Mouse (Mus musculus): ENCODE measurements around the gene Nudc. TPM values are rescaled to one million over a fixed set of nuclear protein-coding genes. Genes with fewer than 3 reads are reported as not detected.

The Nudc gene
- polyA plus RNA-seq, 1 experiment, result 107 TPM

DNA sequence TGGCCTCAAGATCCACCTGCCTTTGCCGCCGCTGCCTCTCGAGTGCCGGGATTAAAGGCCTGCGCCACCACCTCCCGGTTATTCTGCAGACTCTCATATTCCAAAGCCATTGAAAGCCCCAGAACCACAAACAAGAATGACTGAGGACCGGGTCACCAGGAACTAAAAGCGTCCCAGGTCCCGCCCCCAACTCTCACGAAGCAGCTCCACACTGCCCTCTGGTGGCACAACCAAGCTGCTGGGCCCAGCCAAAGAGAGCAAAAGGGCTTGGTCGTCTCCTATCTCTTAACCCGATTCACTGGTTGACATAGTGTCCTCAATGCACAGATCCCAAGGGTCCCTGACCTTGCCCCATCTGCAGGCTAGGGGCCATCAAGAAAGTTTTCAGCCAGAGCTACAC, 51.4 kb downstream of the Nudc start:
- no peak for TF ChIP-seq POLR2A (IDR thresholded peaks at IDR 0.05; ENCODE audit: borderline replicate concordance, low read depth, low read length)
- peak; percentile 72 for TF ChIP-seq CTCF (IDR thresholded peaks at IDR 0.05; ENCODE audit: low read depth, low read length)
- peak overlapping the region; percentile 25; the same call in 1 of the 2 replicates for H3K27ac ChIP-seq (ENCODE audit: insufficient read depth, low read depth, low read length)

DNA sequence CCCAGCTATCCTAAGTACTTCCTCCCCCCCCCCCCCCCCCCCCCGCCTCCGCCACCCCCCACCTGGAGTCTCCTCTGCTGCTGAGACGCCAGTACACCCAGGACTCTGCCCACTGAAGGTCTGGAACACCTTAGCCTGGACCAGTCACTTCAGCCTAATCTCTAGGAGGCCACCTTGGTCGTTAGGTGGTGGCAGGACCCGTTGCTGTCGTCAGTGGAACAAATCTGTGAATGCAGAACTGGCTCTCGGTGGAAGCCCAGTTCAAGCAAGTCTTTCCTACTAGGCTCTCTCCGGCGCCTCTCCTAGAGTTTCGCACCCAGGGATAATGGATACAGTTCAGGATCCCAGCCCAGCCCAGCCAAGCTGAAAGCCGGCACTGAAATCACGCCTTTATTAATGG, 51.9 kb downstream of the Nudc start:
- TF ChIP-seq POLR2A (IDR thresholded peaks at IDR 0.05; ENCODE audit: borderline replicate concordance, low read depth, low read length), result no peak
- TF ChIP-seq CTCF (IDR thresholded peaks at IDR 0.05; ENCODE audit: low read depth, low read length), result no peak
- Histone ChIP-seq H3K4me3 (ENCODE audit: insufficient read depth, low read length) (peak overlapping the region; percentile 47), H3K4me1 (ENCODE audit: control insufficient read depth, insufficient read depth, low read length) (peaks cover 8% of the 10 kb centered on the region), H3K27ac (ENCODE audit: insufficient read depth, low read depth, low read length) (peak overlapping the region; percentile 25; the same call in 1 of the 2 replicates)

More for the DNA sequence above, 51.4 kb downstream of the Nudc start:
- H3K4me1 ChIP-seq (ENCODE audit: control insufficient read depth, insufficient read depth, low read length), result peaks cover 8% of the 10 kb centered on the region
- peak overlapping the region; percentile 47 for H3K4me3 ChIP-seq (ENCODE audit: insufficient read depth, low read length)

DNA sequence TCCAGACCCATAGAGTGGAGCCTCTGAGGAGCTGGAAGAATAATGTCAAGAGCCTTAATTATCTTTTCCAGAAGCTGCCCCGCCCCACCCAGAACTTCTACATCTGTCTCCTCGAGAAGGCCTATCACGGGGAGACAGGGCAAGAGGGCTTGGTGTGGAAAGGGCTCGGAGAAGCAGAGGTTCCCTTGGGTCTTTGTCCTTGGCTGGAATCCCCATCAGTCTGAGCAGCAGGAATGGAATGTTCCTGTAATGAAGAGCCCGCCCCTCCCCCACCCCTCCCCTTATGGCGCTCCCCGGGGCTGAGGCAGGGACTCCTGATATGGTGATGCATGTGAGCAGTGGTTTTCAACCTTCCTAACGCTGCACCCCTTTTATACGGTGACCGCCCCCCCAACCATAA, 54.0 kb downstream of the Nudc start:
- Histone ChIP-seq H3K27ac (ENCODE audit: insufficient read depth, low read depth, low read length) (no peak overlapping the region), H3K4me3 (ENCODE audit: insufficient read depth, low read length) (no peak overlapping the region), H3K4me1 (ENCODE audit: control insufficient read depth, insufficient read depth, low read length) (peaks cover 8% of the 10 kb centered on the region)
- TF ChIP-seq CTCF (IDR thresholded peaks at IDR 0.05; ENCODE audit: low read depth, low read length), result no peak
- no peak for TF ChIP-seq POLR2A (IDR thresholded peaks at IDR 0.05; ENCODE audit: borderline replicate concordance, low read depth, low read length)

DNA sequence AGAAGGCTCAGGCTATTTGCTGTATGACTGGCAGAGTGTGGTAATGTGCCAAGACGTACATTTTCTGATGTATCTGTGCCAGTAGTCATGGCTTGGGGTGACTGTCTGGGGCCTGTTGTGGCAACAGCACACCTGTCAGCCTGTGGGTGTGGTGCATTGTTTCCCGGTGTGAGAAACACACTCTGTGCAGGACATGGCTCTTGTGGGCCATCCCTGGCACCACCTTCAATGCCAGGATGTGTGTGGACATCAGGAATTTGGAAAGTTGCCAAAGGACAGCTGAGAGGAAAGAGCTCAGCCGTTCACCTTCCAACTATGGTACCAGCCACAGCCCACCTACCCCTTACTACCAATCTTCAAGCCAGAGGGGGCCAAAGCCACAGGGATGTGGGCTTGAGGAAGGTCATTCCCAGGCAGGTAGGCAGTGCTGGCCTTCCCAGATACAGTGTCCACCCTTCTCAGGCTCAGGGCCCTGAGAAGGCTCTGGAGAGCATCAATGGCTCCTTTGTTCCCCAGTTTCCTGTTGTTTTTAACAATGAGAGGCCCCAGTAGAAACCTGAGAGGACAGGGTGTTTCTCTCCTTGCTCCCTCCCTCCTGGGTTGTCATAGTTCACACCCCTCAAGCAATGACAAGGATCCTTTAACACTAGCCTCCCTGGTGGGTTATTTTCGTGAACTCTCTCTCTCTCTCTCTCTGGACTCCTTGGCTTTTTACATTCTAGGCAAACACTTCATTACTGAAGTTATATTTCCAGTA, 56.1 kb downstream of the Nudc start:
- TF ChIP-seq POLR2A (IDR thresholded peaks at IDR 0.05; ENCODE audit: borderline replicate concordance, low read depth, low read length), result no peak
- TF ChIP-seq CTCF (IDR thresholded peaks at IDR 0.05; ENCODE audit: low read depth, low read length), result no peak
- Histone ChIP-seq H3K4me1 (ENCODE audit: control insufficient read depth, insufficient read depth, low read length) (peaks cover 8% of the 10 kb centered on the region), H3K4me3 (ENCODE audit: insufficient read depth, low read length) (no peak overlapping the region), H3K27ac (ENCODE audit: insufficient read depth, low read depth, low read length) (no peak overlapping the region)

DNA sequence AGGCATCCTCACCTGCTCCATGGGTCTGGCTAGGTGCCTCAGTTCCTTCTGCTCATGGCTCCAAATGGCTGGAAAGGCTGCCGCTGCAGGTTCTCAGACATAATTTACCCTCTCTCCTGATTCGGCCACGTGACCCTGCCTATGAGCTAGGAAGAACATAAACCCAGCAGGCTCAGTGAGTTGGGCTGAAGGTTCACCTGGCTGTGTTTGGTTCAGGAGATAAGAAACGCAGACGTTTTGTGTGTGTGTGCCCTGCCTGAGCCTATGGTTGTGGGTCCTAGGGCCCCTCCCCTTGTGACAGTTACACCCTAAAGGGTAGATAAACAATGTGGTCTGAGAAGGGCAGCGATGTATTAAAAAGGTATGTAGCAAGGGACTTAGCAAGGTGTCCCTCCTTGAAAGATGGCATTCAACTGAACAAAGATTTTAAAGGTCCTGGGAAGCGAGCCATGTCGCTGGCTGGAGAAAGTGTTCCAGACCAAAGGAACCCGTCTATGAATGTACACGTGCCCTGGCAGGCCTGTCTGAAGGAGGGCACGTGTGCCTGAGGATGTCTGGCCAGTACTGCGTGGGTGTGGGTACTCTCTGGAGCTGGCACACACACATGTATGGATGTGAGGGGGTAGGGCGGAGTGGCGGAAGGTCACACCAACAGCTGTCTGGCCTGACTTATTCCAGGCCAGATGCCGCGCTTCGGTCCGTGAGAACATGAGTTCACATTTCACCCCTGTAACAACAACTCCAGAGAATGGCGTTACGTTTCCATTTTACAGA, 57.0 kb downstream of the Nudc start:
- Histone ChIP-seq H3K4me3 (ENCODE audit: insufficient read depth, low read length) (no peak overlapping the region), H3K4me1 (ENCODE audit: control insufficient read depth, insufficient read depth, low read length) (peaks cover 4% of the 10 kb centered on the region), H3K27ac (ENCODE audit: insufficient read depth, low read depth, low read length) (no peak overlapping the region)
- TF ChIP-seq POLR2A (IDR thresholded peaks at IDR 0.05; ENCODE audit: borderline replicate concordance, low read depth, low read length) (no peak), CTCF (IDR thresholded peaks at IDR 0.05; ENCODE audit: low read depth, low read length) (no peak)

DNA sequence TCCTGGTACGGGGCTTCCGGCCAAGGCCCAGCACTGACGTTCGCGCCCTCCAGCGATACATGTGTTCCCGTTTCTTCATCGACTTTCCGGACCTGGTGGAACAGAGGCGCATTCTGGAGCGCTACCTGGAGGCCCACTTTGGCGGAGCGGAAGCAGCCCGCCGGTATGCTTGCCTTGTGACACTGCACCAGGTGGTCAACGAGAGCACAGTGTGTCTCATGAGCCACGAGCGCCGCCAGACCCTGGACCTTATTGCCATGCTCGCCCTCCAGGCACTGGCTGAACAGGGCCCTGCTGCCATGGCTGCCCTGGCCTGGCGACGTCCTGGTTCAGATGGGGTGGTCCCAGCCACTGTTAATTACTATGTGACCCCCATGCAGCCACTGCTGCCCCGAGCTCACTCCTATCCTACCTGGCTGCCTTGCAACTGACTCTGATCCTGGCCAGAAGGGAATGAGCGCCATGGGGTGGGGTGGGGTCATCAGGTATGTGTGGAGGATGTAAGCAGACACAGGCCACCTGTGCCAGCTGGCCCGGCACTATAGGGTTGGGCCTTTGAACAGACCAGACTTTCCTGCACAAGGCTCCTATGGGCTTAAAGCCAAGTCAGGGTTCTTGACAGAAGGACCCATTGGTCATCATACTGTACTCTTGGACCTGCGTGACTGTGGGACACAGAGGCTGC, 59.0 kb downstream of the Nudc start:
- TF ChIP-seq CTCF (IDR thresholded peaks at IDR 0.05; ENCODE audit: low read depth, low read length) (no peak), POLR2A (IDR thresholded peaks at IDR 0.05; ENCODE audit: borderline replicate concordance, low read depth, low read length) (no peak)
- Histone ChIP-seq H3K4me3 (ENCODE audit: insufficient read depth, low read length) (no peak overlapping the region), H3K4me1 (ENCODE audit: control insufficient read depth, insufficient read depth, low read length) (no peaks in the 10 kb centered on the region), H3K27ac (ENCODE audit: insufficient read depth, low read depth, low read length) (no peak overlapping the region)

DNA sequence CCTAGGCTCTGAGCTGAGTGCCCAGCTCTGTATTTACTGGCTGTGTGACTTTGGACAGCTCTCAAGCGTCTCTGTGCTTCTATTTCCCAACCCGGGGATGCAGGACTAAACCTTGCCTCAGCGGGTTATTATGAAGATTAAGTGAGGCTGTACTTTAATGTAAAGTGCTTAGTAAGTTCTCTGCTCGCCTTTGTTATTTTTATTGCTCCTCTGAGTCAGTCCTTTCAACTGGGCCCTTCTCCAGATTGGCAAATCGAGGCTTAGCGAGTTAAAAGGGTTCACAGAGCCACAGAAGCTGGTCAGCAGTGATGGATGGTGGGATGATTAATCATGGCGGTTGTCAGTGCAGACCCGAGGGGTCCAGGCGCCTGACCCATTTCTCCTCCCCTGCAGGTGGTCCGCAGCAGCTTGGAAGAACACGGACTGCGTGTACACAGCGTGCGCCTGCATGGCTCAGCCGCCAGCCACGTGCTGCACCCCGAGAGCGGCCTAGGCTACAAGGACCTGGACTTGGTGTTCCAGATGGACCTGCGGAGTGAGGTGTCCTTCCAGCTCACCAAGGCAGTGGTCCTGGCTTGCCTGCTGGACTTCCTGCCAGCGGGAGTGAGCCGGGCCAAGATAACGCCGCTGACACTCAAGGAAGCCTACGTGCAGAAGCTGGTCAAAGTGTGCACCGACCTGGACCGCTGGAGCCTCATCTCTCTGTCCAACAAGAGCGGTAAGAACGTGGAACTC, 59.9 kb downstream of the Nudc start:
- Histone ChIP-seq H3K4me1 (ENCODE audit: control insufficient read depth, insufficient read depth, low read length) (no peaks in the 10 kb centered on the region), H3K27ac (ENCODE audit: insufficient read depth, low read depth, low read length) (no peak overlapping the region), H3K4me3 (ENCODE audit: insufficient read depth, low read length) (no peak overlapping the region)
- TF ChIP-seq POLR2A (IDR thresholded peaks at IDR 0.05; ENCODE audit: borderline replicate concordance, low read depth, low read length), result no peak
- TF ChIP-seq CTCF (IDR thresholded peaks at IDR 0.05; ENCODE audit: low read depth, low read length), result no peak

DNA sequence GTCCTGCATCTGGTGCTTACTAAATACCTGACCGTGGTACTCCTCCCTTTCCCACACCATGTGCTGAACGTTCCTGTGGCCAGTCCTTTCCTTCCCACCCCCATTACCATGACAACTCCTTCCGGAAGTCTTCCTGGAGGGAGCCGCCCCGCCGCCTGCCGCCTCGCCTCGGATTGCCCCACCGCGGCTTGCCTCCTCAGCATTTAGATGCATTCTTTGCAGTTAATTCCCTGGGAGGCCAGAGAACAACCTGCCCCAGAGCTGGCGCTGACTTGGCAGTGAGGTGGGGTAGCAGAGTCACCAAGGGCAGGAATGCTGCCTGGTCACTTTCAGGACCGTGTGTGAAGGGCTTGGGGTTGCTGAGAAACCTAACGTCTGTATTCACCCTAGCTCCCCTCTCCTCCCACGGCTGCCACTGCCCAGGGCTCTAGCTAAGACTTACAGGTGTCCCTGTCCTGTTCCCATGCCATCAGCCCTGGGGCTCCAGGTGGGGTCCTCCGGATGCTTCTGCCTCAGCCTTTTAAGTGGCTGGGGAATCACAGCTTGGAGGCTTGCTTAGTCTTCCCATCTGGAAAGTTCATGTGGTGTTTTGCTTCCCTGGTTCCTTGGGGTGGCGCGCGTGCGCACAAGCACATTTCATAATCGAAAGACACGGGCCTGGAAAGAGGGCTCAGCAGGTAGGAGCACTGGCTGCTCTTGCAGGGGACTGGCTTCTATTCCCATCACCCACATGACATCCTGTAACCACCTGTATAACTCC, 61.4 kb downstream of the Nudc start:
- H3K4me3 ChIP-seq (ENCODE audit: insufficient read depth, low read length), result no peak overlapping the region
- TF ChIP-seq POLR2A (IDR thresholded peaks at IDR 0.05; ENCODE audit: borderline replicate concordance, low read depth, low read length) (no peak), CTCF (IDR thresholded peaks at IDR 0.05; ENCODE audit: low read depth, low read length) (no peak; the same call in 1 of the 2 replicates)
- no peaks in the 10 kb centered on the region for H3K4me1 ChIP-seq (ENCODE audit: control insufficient read depth, insufficient read depth, low read length)
- no peak overlapping the region for H3K27ac ChIP-seq (ENCODE audit: insufficient read depth, low read depth, low read length)

Other genes starting within 250 kb of the Nudc start
- 30.5 TPM in 2 replicates for gene Wdtc1, start 192.5 kb downstream of the Nudc start, polyA plus RNA-seq (2012; ENCODE audit: insufficient read depth, insufficient read length, missing spikeins)
- gene Slc9a1, start 176.3 kb downstream of the Nudc start, polyA plus RNA-seq (2012; ENCODE audit: insufficient read depth, insufficient read length, missing spikeins), result 27.7 and 31.6 TPM in 2 replicates
- not detected in 2 replicates for gene Tent5b, start 65.9 kb downstream of the Nudc start, polyA plus RNA-seq (2012; ENCODE audit: insufficient read depth, insufficient read length, missing spikeins)
- gene Trnp1, start 47.4 kb downstream of the Nudc start, polyA plus RNA-seq (2012; ENCODE audit: insufficient read depth, insufficient read length, missing spikeins), result 1.0 TPM in 1 of 2 replicates, not detected in the other
- not detected in 2 replicates for gene Kdf1, start 27.0 kb downstream of the Nudc start, polyA plus RNA-seq (2012; ENCODE audit: insufficient read depth, insufficient read length, missing spikeins)
- gene Nr0b2, start 7.4 kb upstream of the Nudc start, polyA plus RNA-seq (2012; ENCODE audit: insufficient read depth, insufficient read length, missing spikeins), result not detected in 2 replicates
- gene Gpatch3, start 28.7 kb upstream of the Nudc start, polyA plus RNA-seq (2012; ENCODE audit: insufficient read depth, insufficient read length, missing spikeins), result 12.9 and 17.4 TPM in 2 replicates
- gene Gpn2, start 38.4 kb upstream of the Nudc start, polyA plus RNA-seq (2012; ENCODE audit: insufficient read depth, insufficient read length, missing spikeins), result 9.3 and 11.2 TPM in 2 replicates
- 2.5 and 3.3 TPM in 2 replicates for gene Sfn, start 56.2 kb upstream of the Nudc start, polyA plus RNA-seq (2012; ENCODE audit: insufficient read depth, insufficient read length, missing spikeins)
- 19.4 and 27.4 TPM in 2 replicates for gene Zdhhc18, start 104.2 kb upstream of the Nudc start, polyA plus RNA-seq (2012; ENCODE audit: insufficient read depth, insufficient read length, missing spikeins)
- gene Pigv, start 126.7 kb upstream of the Nudc start, polyA plus RNA-seq (2012; ENCODE audit: insufficient read depth, insufficient read length, missing spikeins), result 15.5 and 16.6 TPM in 2 replicates
- 58.7 and 61.1 TPM in 2 replicates for gene Arid1a, start 210.8 kb upstream of the Nudc start, polyA plus RNA-seq (2012; ENCODE audit: insufficient read depth, insufficient read length, missing spikeins)

Measured in bone marrow macrophage, adult 2 months (primary cell).